Comparison of ENCODE assay signal across 16 mouse cellular contexts in genomic region chr4:65163698-65164097, GRCm38 (mm10).
"Had no signal": no experiment of that assay in that cellular context is flagged by ENCODE, and none has a peak within 500 bp of the region (broad histone marks: within the 10 kb centered on the region; RNA-seq: fewer than 3 reads in every experiment).

No protein-coding gene starts in this region.

- H3K27me3 ChIP-seq: neural tube, embryonic 13.5 days; neural tube, embryonic 15.5 days; stomach, embryonic 15.5 days had no signal

- H3K36me3 ChIP-seq: neural tube, embryonic 13.5 days; neural tube, embryonic 15.5 days; stomach, embryonic 15.5 days had no signal

- H3K4me2 ChIP-seq: neural tube, embryonic 13.5 days; neural tube, embryonic 15.5 days; stomach, embryonic 15.5 days had no signal

- H3K9me3 ChIP-seq: neural tube, embryonic 13.5 days; neural tube, embryonic 15.5 days; stomach, embryonic 15.5 days had no signal

- DNase-seq: retina, postnatal 1 day; right cerebral cortex, adult 18-20 months; right cerebral cortex, postnatal 14 days; right cerebral cortex, postnatal 25 days; right cerebral cortex, postnatal 4 days; spleen, adult 18-20 months; thymus, adult 18-20 months; thymus, adult 2 months; thymus, postnatal 14 days; thymus, postnatal 25 days; thymus, postnatal 36 days; thymus, postnatal 4 days had no signal

- H3K4me3 ChIP-seq: neural tube, embryonic 13.5 days; neural tube, embryonic 15.5 days; stomach, embryonic 15.5 days had no signal

- H3K4me1 ChIP-seq: neural tube, embryonic 13.5 days; neural tube, embryonic 15.5 days; stomach, embryonic 15.5 days had no signal

- H3K27ac ChIP-seq: neural tube, embryonic 13.5 days; neural tube, embryonic 15.5 days; stomach, embryonic 15.5 days; stomach, postnatal 0 days had no signal

- H3K9ac ChIP-seq: neural tube, embryonic 13.5 days; neural tube, embryonic 15.5 days; stomach, embryonic 15.5 days had no signal
